Mouse (Mus musculus): ENCODE data around the gene Dock2.

DNA sequence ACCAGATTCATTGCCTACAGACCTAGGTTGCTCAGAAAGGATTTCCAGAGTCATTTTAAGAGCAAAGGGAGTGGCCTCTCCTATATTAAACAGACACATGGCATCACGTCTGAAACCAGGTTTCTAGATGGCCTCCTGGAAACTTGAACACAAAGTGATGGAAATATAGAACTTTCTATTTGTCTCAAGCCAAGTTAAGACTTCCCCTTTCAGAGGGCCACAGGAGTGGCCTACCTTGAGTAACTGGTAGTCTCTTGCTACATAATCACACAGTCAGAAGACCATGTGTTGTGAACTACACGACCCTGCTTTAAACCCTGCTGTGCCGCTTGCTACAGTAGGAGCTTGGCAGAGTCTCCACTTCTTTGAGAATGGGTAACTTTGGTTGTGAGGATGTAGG lies 400.2 kb downstream of the Dock2 start:
- TF ChIP-seq TAL1 (IDR thresholded peaks at IDR 0.05; ENCODE audit: low read length) (no peak), GATA1 (IDR thresholded peaks at IDR 0.05; ENCODE audit: low read length) (no peak)
